Mouse (Mus musculus) hindbrain, embryonic 15.5 days (tissue): ENCODE measurements around the gene Kcnk13. TPM values are rescaled to one million over a fixed set of nuclear protein-coding genes. Genes with fewer than 3 reads are reported as not detected.

Experiments used
- ATAC-seq: fragments of 200-750 bp; cut with Nextera tagmentation; 2 replicates; pipeline ENCODE4 v1.8.0; 2017; ENCODE audit warnings: low read depth, moderate number of reproducible peaks, moderate TSS enrichment; ENCODE audit not compliant: low FRiP score
- H3K27ac ChIP-seq: fragments of 300-500 bp; sonication (generic); replicated peaks from 2 replicates; pipeline ENCODE4 v1.5.1; 2015; ENCODE audit warnings: mild to moderate bottlenecking, inconsistent platforms
- H3K27me3 ChIP-seq: fragments of 300-500 bp; sonication (generic); 2 replicates; pipeline ENCODE4 v1.6.1; 2015; ENCODE audit warnings: control low read depth, inconsistent platforms
- H3K36me3 ChIP-seq: fragments of 300-500 bp; sonication (generic); 2 replicates; pipeline ENCODE4 v1.6.1; 2015; ENCODE audit warnings: control low read depth, inconsistent platforms
- H3K4me1 ChIP-seq: fragments of 300-500 bp; sonication (generic); replicated peaks from 2 replicates; pipeline ENCODE4 v1.6.1; 2015; ENCODE audit warnings: control low read depth, inconsistent platforms
- H3K4me2 ChIP-seq: fragments of 300-500 bp; sonication (generic); 2 replicates; pipeline ENCODE4 v1.6.1; 2015; ENCODE audit warnings: moderate library complexity, mild to moderate bottlenecking, inconsistent platforms
- H3K4me3 ChIP-seq: fragments of 300-500 bp; sonication (generic); 2 replicates; pipeline ENCODE4 v1.5.1; 2015; ENCODE audit warnings: mild to moderate bottlenecking, inconsistent platforms
- H3K9ac ChIP-seq: fragments of 300-500 bp; sonication (generic); 2 replicates; pipeline ENCODE4 v1.6.1; 2015; ENCODE audit warnings: inconsistent platforms
- H3K9me3 ChIP-seq: fragments of 300-500 bp; sonication (generic); 2 replicates; pipeline ENCODE4 v1.6.1; 2016; ENCODE audit warnings: control low read depth, inconsistent platforms
- WGBS: fragments of 180-500 bp; shearing (Covaris S2); methylation state at CpG from one replicate; pipeline ENCODE4 v1.1.7; 2015; 5-methylcytosine and 5-hydroxymethylcytosine counted together
- polyA plus RNA-seq: library from polyadenylated mRNA; unstranded; fragments of >200 nt; fragmentation: Nextera tagmentation; extraction: Ambion mirVana; gene quantifications from 2 replicates; pipeline ENCODE4 v1.2.1, GENCODE M21; 2015

Gene Kcnk13
- polyA plus RNA-seq, 1 experiment from 2014 or later = 1.1 TPM

- Histone ChIP-seq H3K4me1 (no peaks in the 10 kb centered on the region), H3K9me3 (no peaks in the 10 kb centered on the region), H3K27me3 (no peaks in the 10 kb centered on the region), H3K4me2 (no peak overlapping the region), H3K4me3 (no peak overlapping the region), H3K9ac (no peak overlapping the region), H3K36me3 (no peaks in the 10 kb centered on the region), H3K27ac (no peak overlapping the region)
- no peak for ATAC-seq
- 70% methylated on average over 7 of the region's 7 CpGs for WGBS
Measured at GRCm38 (mm10) chr12:100000381-100000780, 36.1 kb downstream of the Kcnk13 start.

GRCm38 (mm10) chr12:100001246-100001645 lies 36.9 kb downstream of the Kcnk13 start:
- H3K4me2 ChIP-seq = no peak overlapping the region
- H3K9ac ChIP-seq = no peak overlapping the region
- 86% methylated on average over 3 of the region's 3 CpGs for WGBS
- no peaks in the 10 kb centered on the region for H3K9me3 ChIP-seq
- ATAC-seq = no peak
- no peaks in the 10 kb centered on the region for H3K4me1 ChIP-seq
- H3K4me3 ChIP-seq = no peak overlapping the region
- H3K36me3 ChIP-seq = no peaks in the 10 kb centered on the region
- no peak overlapping the region for H3K27ac ChIP-seq
- H3K27me3 ChIP-seq = no peaks in the 10 kb centered on the region

- Histone ChIP-seq H3K4me1 (no peaks in the 10 kb centered on the region), H3K27me3 (no peaks in the 10 kb centered on the region), H3K36me3 (no peaks in the 10 kb centered on the region), H3K4me3 (no peak overlapping the region), H3K4me2 (no peak overlapping the region), H3K27ac (no peak overlapping the region), H3K9ac (no peak overlapping the region), H3K9me3 (no peaks in the 10 kb centered on the region)
- WGBS = 75% methylated on average over 3 of the region's 3 CpGs
- no peak for ATAC-seq
Measured at GRCm38 (mm10) chr12:100001910-100002309, 37.6 kb downstream of the Kcnk13 start.

- H3K9me3 ChIP-seq = no peaks in the 10 kb centered on the region
- H3K4me1 ChIP-seq = no peaks in the 10 kb centered on the region
- 42% methylated on average over 8 of the region's 8 CpGs for WGBS
- peak; percentile 72; the same call in 1 of the 2 replicates for ATAC-seq
- H3K36me3 ChIP-seq = no peaks in the 10 kb centered on the region
- no peak overlapping the region for H3K27ac ChIP-seq
- no peak overlapping the region for H3K4me2 ChIP-seq
- H3K4me3 ChIP-seq = no peak overlapping the region
- H3K27me3 ChIP-seq = no peaks in the 10 kb centered on the region
- H3K9ac ChIP-seq = no peak overlapping the region
Measured at GRCm38 (mm10) chr12:100002914-100003587, 38.8 kb downstream of the Kcnk13 start.

- Histone ChIP-seq H3K36me3 (no peaks in the 10 kb centered on the region), H3K9me3 (no peaks in the 10 kb centered on the region), H3K4me1 (no peaks in the 10 kb centered on the region), H3K4me3 (no peak overlapping the region), H3K27me3 (no peaks in the 10 kb centered on the region), H3K27ac (no peak overlapping the region), H3K4me2 (no peak overlapping the region), H3K9ac (no peak overlapping the region)
- no peak for ATAC-seq
- WGBS = 95% methylated on average over 5 of the region's 5 CpGs
Measured at GRCm38 (mm10) chr12:100005285-100005684, 41.0 kb downstream of the Kcnk13 start.

- H3K4me1 ChIP-seq = no peaks in the 10 kb centered on the region
- no peak overlapping the region for H3K4me2 ChIP-seq
- H3K9ac ChIP-seq = no peak overlapping the region
- no peak overlapping the region for H3K27ac ChIP-seq
- H3K27me3 ChIP-seq = no peaks in the 10 kb centered on the region
- no peaks in the 10 kb centered on the region for H3K9me3 ChIP-seq
- H3K36me3 ChIP-seq = no peaks in the 10 kb centered on the region
- WGBS = 63% methylated on average over 2 of the region's 2 CpGs
- H3K4me3 ChIP-seq = no peak overlapping the region
- ATAC-seq = no peak
Measured at GRCm38 (mm10) chr12:100006681-100007080, 42.4 kb downstream of the Kcnk13 start.

- Histone ChIP-seq H3K4me1 (no peaks in the 10 kb centered on the region), H3K27ac (no peak overlapping the region), H3K36me3 (no peaks in the 10 kb centered on the region), H3K4me3 (no peak overlapping the region), H3K9ac (no peak overlapping the region), H3K9me3 (no peaks in the 10 kb centered on the region), H3K27me3 (no peaks in the 10 kb centered on the region), H3K4me2 (no peak overlapping the region)
- ATAC-seq = no peak
- WGBS = 94% methylated on average over 3 of the region's 3 CpGs
Measured at GRCm38 (mm10) chr12:100012839-100013238, 48.5 kb downstream of the Kcnk13 start.

- Histone ChIP-seq H3K9ac (no peak overlapping the region), H3K4me3 (no peak overlapping the region), H3K4me1 (no peaks in the 10 kb centered on the region), H3K36me3 (no peaks in the 10 kb centered on the region), H3K27me3 (no peaks in the 10 kb centered on the region), H3K9me3 (no peaks in the 10 kb centered on the region), H3K4me2 (no peak overlapping the region), H3K27ac (no peak overlapping the region)
- WGBS = 89% methylated on average over 5 of the region's 5 CpGs
- no peak for ATAC-seq
Measured at GRCm38 (mm10) chr12:100015146-100015545, 50.8 kb downstream of the Kcnk13 start.

- Histone ChIP-seq H3K36me3 (no peaks in the 10 kb centered on the region), H3K4me1 (no peaks in the 10 kb centered on the region), H3K4me2 (no peak overlapping the region), H3K27ac (no peak overlapping the region), H3K4me3 (no peak overlapping the region), H3K27me3 (no peaks in the 10 kb centered on the region), H3K9ac (no peak overlapping the region), H3K9me3 (no peaks in the 10 kb centered on the region)
- 84% methylated on average over 6 of the region's 6 CpGs for WGBS
- no peak for ATAC-seq
Measured at GRCm38 (mm10) chr12:100017709-100018108, 53.4 kb downstream of the Kcnk13 start.

- 81% methylated on average over 5 of the region's 5 CpGs for WGBS
- Histone ChIP-seq H3K9ac (no peak overlapping the region), H3K4me2 (no peak overlapping the region)
Measured at GRCm38 (mm10) chr12:100022490-100022889, 58.2 kb downstream of the Kcnk13 start.

GRCm38 (mm10) chr12:100023821-100024365 lies 59.6 kb downstream of the Kcnk13 start:
- Histone ChIP-seq H3K27me3 (no peaks in the 10 kb centered on the region), H3K4me1 (no peaks in the 10 kb centered on the region), H3K4me3 (no peak overlapping the region), H3K27ac (no peak overlapping the region), H3K36me3 (no peaks in the 10 kb centered on the region), H3K9ac (no peak overlapping the region), H3K4me2 (no peak overlapping the region), H3K9me3 (no peaks in the 10 kb centered on the region)
- no peak for ATAC-seq
- WGBS = 84% methylated on average over 12 of the region's 12 CpGs

More at GRCm38 (mm10) chr12:100022490-100022889, 58.2 kb downstream of the Kcnk13 start:
- H3K36me3 ChIP-seq = no peaks in the 10 kb centered on the region
- no peak overlapping the region for H3K4me3 ChIP-seq
- no peak overlapping the region for H3K27ac ChIP-seq
- no peaks in the 10 kb centered on the region for H3K4me1 ChIP-seq
- no peaks in the 10 kb centered on the region for H3K9me3 ChIP-seq
- no peaks in the 10 kb centered on the region for H3K27me3 ChIP-seq
- no peak for ATAC-seq

GRCm38 (mm10) chr12:100025675-100026074 lies 61.4 kb downstream of the Kcnk13 start:
- H3K9ac ChIP-seq = no peak overlapping the region
- no peaks in the 10 kb centered on the region for H3K27me3 ChIP-seq
- H3K27ac ChIP-seq = no peak overlapping the region
- no peak overlapping the region for H3K4me2 ChIP-seq
- H3K4me1 ChIP-seq = no peaks in the 10 kb centered on the region
- no peak for ATAC-seq
- 53% methylated on average over 11 of the region's 11 CpGs for WGBS
- H3K4me3 ChIP-seq = no peak overlapping the region
- H3K9me3 ChIP-seq = no peaks in the 10 kb centered on the region
- no peaks in the 10 kb centered on the region for H3K36me3 ChIP-seq
